ENCODE assay signal across 8 mouse cellular contexts in the genomic region with DNA sequence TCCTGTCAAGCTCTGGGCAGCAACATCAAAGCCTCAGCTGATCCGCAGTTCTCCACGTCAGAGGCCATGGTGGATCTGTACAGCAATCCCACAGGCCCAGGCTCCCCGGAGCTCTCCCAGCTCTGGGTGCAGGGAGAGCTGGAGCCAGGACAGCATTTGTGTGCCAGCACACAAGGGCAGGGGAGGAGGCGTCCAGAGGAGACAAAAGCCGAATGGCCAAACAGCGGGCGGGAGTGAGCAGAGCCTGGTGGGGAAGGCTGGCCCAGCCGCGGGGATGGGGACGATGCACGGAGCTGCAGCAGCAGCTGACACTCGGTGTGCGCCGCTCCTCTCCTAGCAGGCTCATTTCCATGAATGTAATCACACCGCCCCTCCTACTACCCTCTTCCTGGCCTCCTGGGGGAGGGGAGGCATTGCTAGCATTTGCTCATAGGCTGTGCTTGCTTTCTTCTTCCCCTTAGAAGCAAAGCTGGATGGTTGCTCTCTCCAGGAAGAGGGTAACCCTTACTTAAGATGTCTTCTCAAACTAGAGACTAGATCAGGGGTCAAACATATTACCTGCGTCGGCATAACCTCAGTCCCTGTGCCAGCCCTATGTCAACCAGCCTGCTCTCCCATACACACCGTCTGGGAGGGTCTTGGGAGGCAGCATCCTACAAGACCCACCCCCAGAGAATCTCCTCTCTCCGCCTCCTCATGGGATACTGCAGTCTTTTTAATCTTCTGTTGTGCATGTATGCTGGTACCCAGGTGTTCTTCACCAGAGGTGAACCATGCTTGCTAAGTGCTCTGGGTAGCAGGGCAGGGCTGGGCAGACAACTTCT. TPM values are rescaled to one million over a fixed set of nuclear protein-coding genes. Genes with fewer than 3 reads are reported as not detected.
A peak's percentile ranks its signal among the peaks of the same experiment; 100 is the strongest.
DNase-seq lines count a peak whose midpoint lies in the region; ATAC-seq and TF ChIP-seq lines count a peak whose summit lies in the region.

No protein-coding gene starts in this region.

- intact Hi-C loops in heart, postnatal 25 days (cut with DNase I) = no loop called here

- H3K36me3 ChIP-seq in ES-E14 (ENCODE audit: control insufficient read depth, insufficient read depth, low read length, poor library complexity, severe bottlenecking) = no peaks in the 10 kb centered on the region
- no peaks in the 10 kb centered on the region for H3K36me3 ChIP-seq in liver, embryonic 15.5 days (replicated peaks)
- H3K36me3 ChIP-seq in neural tube, embryonic 14.5 days (ENCODE audit: control insufficient read depth, insufficient read depth, low read length) = no peaks in the 10 kb centered on the region

- 11% methylated on average over 19 of the region's 19 CpGs for WGBS in liver, embryonic 15.5 days (ENCODE audit: insufficient replicate concordance)
- 3% methylated on average over 19 of the region's 19 CpGs for WGBS in neural tube, embryonic 14.5 days

- H3K27me3 ChIP-seq in liver, embryonic 15.5 days = no peaks in the 10 kb centered on the region
- no peaks in the 10 kb centered on the region for H3K27me3 ChIP-seq in neural tube, embryonic 14.5 days (ENCODE audit: control insufficient read depth, insufficient read depth, low read length)

- DNase-seq in ES-E14 (ENCODE audit: low read depth, low spot score) = peak; percentile 34
- peak; percentile 86 for DNase-seq in cerebellum, adult 11-12 months
- peak; percentile 35 for DNase-seq in forelimb bud, embryonic 11.5 days (ENCODE audit: low read depth, low spot score)
- DNase-seq in heart, postnatal 25 days (ENCODE audit: low spot score) = peak; percentile 32
- peak; percentile 83 to 91 for DNase-seq in layer of hippocampus, adult 18-20 months (ENCODE audit: low spot score in 2 of 2)
- DNase-seq in thymus, postnatal 36 days = peak; percentile 43 to 64

- H3K4me2 ChIP-seq in liver, embryonic 15.5 days = peak overlapping the region; percentile 52
- peak overlapping the region; percentile 67 for H3K4me2 ChIP-seq in neural tube, embryonic 14.5 days (ENCODE audit: low read depth, low read length)

- H3K9me3 ChIP-seq in ES-E14 (ENCODE audit: control insufficient read depth, insufficient read depth, low read depth, low read length) = no peaks in the 10 kb centered on the region
- H3K9me3 ChIP-seq in liver, embryonic 15.5 days (replicated peaks) = no peaks in the 10 kb centered on the region
- no peaks in the 10 kb centered on the region for H3K9me3 ChIP-seq in neural tube, embryonic 14.5 days (ENCODE audit: control insufficient read depth, low read length)

- ATAC-seq in liver, embryonic 15.5 days (ENCODE audit: insufficient read depth) = peak; percentile 44
- peak; percentile 90 for ATAC-seq in neural tube, embryonic 14.5 days (ENCODE audit: low read depth)

- peak overlapping the region; percentile 58 to 63 for H3K4me3 ChIP-seq in ES-E14 (ENCODE audit: insufficient read depth in 1 of 2, low read depth in 1 of 2, low read length in 2 of 2, poor library complexity in 1 of 2, severe bottlenecking in 1 of 2)
- H3K4me3 ChIP-seq in liver, embryonic 15.5 days (replicated peaks) = peak overlapping the region; percentile 17; the same call in 1 of the 2 replicates
- peak overlapping the region; percentile 40 for H3K4me3 ChIP-seq in neural tube, embryonic 14.5 days (ENCODE audit: low read depth, low read length)

- in situ Hi-C loops in ES-E14 (cut with MboI; ENCODE audit: low sequenced_read_pairs in 2 of 2, unreplicated experiment in 2 of 2) = no loop called here

- H3K27ac ChIP-seq in ES-E14 (ENCODE audit: insufficient read depth, low read depth, low read length, poor library complexity, severe bottlenecking) = no peak overlapping the region
- H3K27ac ChIP-seq in liver, embryonic 15.5 days (replicated peaks) = peak overlapping the region; percentile 33; the same call in 1 of the 2 replicates
- peak overlapping the region; percentile 98 for H3K27ac ChIP-seq in neural tube, embryonic 14.5 days (ENCODE audit: low read depth, low read length)

- peak overlapping the region; percentile 70 for H3K9ac ChIP-seq in ES-E14 (ENCODE audit: insufficient read depth, low read depth, low read length, poor library complexity, severe bottlenecking)
- H3K9ac ChIP-seq in liver, embryonic 15.5 days = no peak overlapping the region
- peak overlapping the region; percentile 77 for H3K9ac ChIP-seq in neural tube, embryonic 14.5 days (replicated peaks; ENCODE audit: low read depth, low read length)

- H3K4me1 ChIP-seq in ES-E14 (ENCODE audit: control insufficient read depth in 2 of 2, insufficient read depth in 2 of 2, low read length in 2 of 2, poor library complexity in 1 of 2) = peaks cover 0 to 15% of the 10 kb centered on the region in 2 experiments; a peak in 2 of 4 replicates
- peaks cover 53% of the 10 kb centered on the region for H3K4me1 ChIP-seq in liver, embryonic 15.5 days (replicated peaks)
- H3K4me1 ChIP-seq in neural tube, embryonic 14.5 days (ENCODE audit: control insufficient read depth, insufficient read depth, low read length) = peaks cover 64% of the 10 kb centered on the region

TF ChIP-seq in ES-E14, 5 proteins besides CTCF, POLR2A, EP300 and RAD21:
- no peak for TF ChIP-seq ZC3H11A (IDR thresholded peaks at IDR 0.05; ENCODE audit: borderline replicate concordance, low read depth, low read length)
- no peak for TF ChIP-seq MAFK (IDR thresholded peaks at IDR 0.05; ENCODE audit: insufficient read depth, low read depth, low read length)
TF ChIP-seq in ES-E14: peak in this region for 0.

RNA-seq across cellular contexts. Expression of a gene that starts 45.8 kb away (rescaled TPM):
- total RNA-seq in ES-E14 (2012; rRNA removed) = 3.8 and 6.3 TPM in 2 replicates
- total RNA-seq in heart, postnatal 25 days (2021) = 10 to 100 TPM; 48.9 to 53.8 TPM
- 10 to 100 TPM; 88.0 to 91.7 TPM for total RNA-seq in layer of hippocampus, adult 18-20 months (2021)
- polyA plus RNA-seq in liver, embryonic 15.5 days (2015; fragmentation: Nextera tagmentation; extraction: Ambion mirVana) = 3.9 and 4.7 TPM in 2 replicates
- 16.0 and 17.7 TPM in 2 replicates for polyA plus RNA-seq in neural tube, embryonic 14.5 days (2014; fragmentation: Nextera tagmentation; extraction: Ambion mirVana)

Comparison
In these comparisons a context has a peak if more than half of its experiments do, and no peak if none do; other contexts are left out.
1. DNase-seq: peak in every context shown above with its lines; median percentile 87 in layer of hippocampus, adult 18-20 months; 86 in cerebellum, adult 11-12 months; 54 in thymus, postnatal 36 days; 35 in forelimb bud, embryonic 11.5 days; 34 in ES-E14; 32 in heart, postnatal 25 days.